Mouse (Mus musculus): ENCODE data around the gene Phactr4. TPM values are rescaled to one million over a fixed set of nuclear protein-coding genes. Genes with fewer than 3 reads are reported as not detected.
"Not testable (repeated sequence)": the region's sequence is repeated elsewhere in the genome, so short reads cannot be mapped to it uniquely, and the experiment has no call there.

Gene Phactr4
- total and polyA plus RNA-seq, 3 experiments = 0.95 to 9.6 (median 1.4) TPM

GRCm38 (mm10) chr4:132413257-132413656 is 9.0 kb downstream of the Phactr4 start:
- dilution Hi-C loops (cut with MboI; ENCODE audit: extremely low pct_ligation_motif_present, extremely low pct_unique_long_range_greater_than_20kb, low sequenced_read_pairs); H3K9ac ChIP-seq (ENCODE audit: insufficient read depth, low read depth); H3K36me3 ChIP-seq (replicated peaks in 1 of 2; ENCODE audit: control insufficient read depth in 1 of 2, insufficient read depth in 1 of 2, low read length in 1 of 2); H3K27me3 ChIP-seq (replicated peaks); H3K4me3 ChIP-seq (replicated peaks in 1 of 3; ENCODE audit: low read depth in 2 of 3, low read length in 2 of 3, poor library complexity in 1 of 3); DNase-seq (ENCODE audit: extremely low read depth); H3K79me2 ChIP-seq (replicated peaks; ENCODE audit: control insufficient read depth, extremely low read depth, insufficient read depth, poor library complexity, severe bottlenecking); H3K4me2 ChIP-seq (ENCODE audit: insufficient read depth, low read depth, poor library complexity, severe bottlenecking); H3K9me3 ChIP-seq (replicated peaks; ENCODE audit: low read length); H3K27ac ChIP-seq (ENCODE audit: insufficient read depth, low read depth): not testable (repeated sequence)
- 0 out of 2 replicates have a peak, but pooled peaks have one; percentile 43 for TF ChIP-seq ZNF384 (IDR thresholded peaks at IDR 0.05; ENCODE audit: low read depth, low read length)
- H3K4me1 ChIP-seq (ENCODE audit: control insufficient read depth in 1 of 2, insufficient read depth in 2 of 2) = peaks cover 8 to 26% of the 10 kb centered on the region in 2 experiments; a peak in 3 of 4 replicates
- in situ Hi-C loops (cut with MboI; ENCODE audit: low pct_ligation_motif_present, low pct_unique_long_range_greater_than_20kb, low sequenced_read_pairs) = loop anchor here (5.0 to 25.0 kb wide), 4 partner anchors 58 to 226 kb away; partner anchors contain the start of genes Rcc1 and Sesn2

GRCm38 (mm10) chr4:132411322-132412094 is 10.8 kb downstream of the Phactr4 start:
- Histone ChIP-seq H3K4me1 (ENCODE audit: control insufficient read depth in 1 of 2, insufficient read depth in 2 of 2) (peaks cover 8 to 26% of the 10 kb centered on the region in 2 experiments; a peak in 3 of 4 replicates), H3K4me3 (replicated peaks in 1 of 3; ENCODE audit: low read depth in 2 of 3, low read length in 2 of 3, poor library complexity in 1 of 3) (no peak overlapping the region), H3K9me3 (replicated peaks; ENCODE audit: low read length) (no peaks in the 10 kb centered on the region), H3K79me2 (replicated peaks; ENCODE audit: control insufficient read depth, extremely low read depth, insufficient read depth, poor library complexity, severe bottlenecking) (peaks cover 4% of the 10 kb centered on the region), H3K27me3 (replicated peaks) (no peaks in the 10 kb centered on the region), H3K36me3 (replicated peaks in 1 of 2; ENCODE audit: control insufficient read depth in 1 of 2, insufficient read depth in 1 of 2, low read length in 1 of 2) (peaks cover 0 to 7% of the 10 kb centered on the region in 2 experiments), H3K9ac (ENCODE audit: insufficient read depth, low read depth) (no peak overlapping the region), H3K4me2 (ENCODE audit: insufficient read depth, low read depth, poor library complexity, severe bottlenecking) (no peak overlapping the region), H3K27ac (ENCODE audit: insufficient read depth, low read depth) (no peak overlapping the region)
- in situ Hi-C loops (cut with MboI; ENCODE audit: low pct_ligation_motif_present, low pct_unique_long_range_greater_than_20kb, low sequenced_read_pairs) (loop anchor here (5.0 to 25.0 kb wide), 4 partner anchors 57 to 224 kb away; partner anchors contain the start of genes Rcc1 and Sesn2), dilution Hi-C loops (cut with MboI; ENCODE audit: extremely low pct_ligation_motif_present, extremely low pct_unique_long_range_greater_than_20kb, low sequenced_read_pairs) (no loop called here)
- no peak for TF ChIP-seq UBTF (IDR thresholded peaks at IDR 0.05; ENCODE audit: low read depth, low read length)
- peak; percentile 64 for TF ChIP-seq SMC3 (IDR thresholded peaks at IDR 0.05; ENCODE audit: low read depth, low read length)
- TF ChIP-seq MYC (IDR thresholded peaks at IDR 0.05; ENCODE audit: low read depth, low read length) = no peak
- TF ChIP-seq RAD21 (IDR thresholded peaks at IDR 0.05; ENCODE audit: low read depth, low read length) = peak; percentile 92
- TF ChIP-seq ZC3H11A (IDR thresholded peaks at IDR 0.05; ENCODE audit: low read depth, low read length) = 0 out of 2 replicates have a peak, but pooled peaks have one; percentile 10
- peak; percentile 50 to 84 for TF ChIP-seq CTCF (conservative IDR thresholded peaks at IDR 0.05 in 1 of 2, IDR thresholded peaks at IDR 0.05 in 1 of 2; ENCODE audit: low read depth in 2 of 2, low read length in 2 of 2)
- peak; percentile 64 for DNase-seq (ENCODE audit: extremely low read depth)

- Histone ChIP-seq H3K79me2 (replicated peaks; ENCODE audit: control insufficient read depth, extremely low read depth, insufficient read depth, poor library complexity, severe bottlenecking) (peaks cover 2% of the 10 kb centered on the region), H3K36me3 (replicated peaks in 1 of 2; ENCODE audit: control insufficient read depth in 1 of 2, insufficient read depth in 1 of 2, low read length in 1 of 2) (peaks cover 0 to 7% of the 10 kb centered on the region in 2 experiments), H3K4me3 (replicated peaks in 1 of 3; ENCODE audit: low read depth in 2 of 3, low read length in 2 of 3, poor library complexity in 1 of 3) (no peak overlapping the region), H3K4me1 (ENCODE audit: control insufficient read depth in 1 of 2, insufficient read depth in 2 of 2) (peaks cover 6 to 26% of the 10 kb centered on the region in 2 experiments; a peak in 3 of 4 replicates), H3K9ac (ENCODE audit: insufficient read depth, low read depth) (0 out of 2 replicates have a peak overlapping the region, but pooled peaks have one; percentile 28), H3K27me3 (replicated peaks) (no peaks in the 10 kb centered on the region), H3K4me2 (ENCODE audit: insufficient read depth, low read depth, poor library complexity, severe bottlenecking) (no peak overlapping the region), H3K27ac (ENCODE audit: insufficient read depth, low read depth) (no peak overlapping the region), H3K9me3 (replicated peaks; ENCODE audit: low read length) (no peaks in the 10 kb centered on the region)
- in situ Hi-C loops (cut with MboI; ENCODE audit: low pct_ligation_motif_present, low pct_unique_long_range_greater_than_20kb, low sequenced_read_pairs) (loop anchor here (5.0 to 25.0 kb wide), 4 partner anchors 55 to 222 kb away; partner anchors contain the start of genes Rcc1 and Sesn2), dilution Hi-C loops (cut with MboI; ENCODE audit: extremely low pct_ligation_motif_present, extremely low pct_unique_long_range_greater_than_20kb, low sequenced_read_pairs) (no loop called here)
- peak; percentile 64 for DNase-seq (ENCODE audit: extremely low read depth)
- TF ChIP-seq MEF2A (IDR thresholded peaks at IDR 0.05; ENCODE audit: borderline replicate concordance, low read depth, low read length) = peak; percentile 77; the same call in 1 of the 2 replicates
- peak; percentile 88 for TF ChIP-seq ZNF384 (IDR thresholded peaks at IDR 0.05; ENCODE audit: low read depth, low read length)
- TF ChIP-seq HCFC1 (IDR thresholded peaks at IDR 0.05; ENCODE audit: low read depth, low read length) = no peak
- peak; percentile 81 for TF ChIP-seq IRF4 (IDR thresholded peaks at IDR 0.05; ENCODE audit: low read depth, low read length)
- TF ChIP-seq JUN (IDR thresholded peaks at IDR 0.05; ENCODE audit: insufficient read depth, low read depth, low read length) = no peak
- no peak for TF ChIP-seq SMC3 (IDR thresholded peaks at IDR 0.05; ENCODE audit: low read depth, low read length)
- TF ChIP-seq RCOR1 (conservative IDR thresholded peaks at IDR 0.05; ENCODE audit: low read depth, low read length) = no peak
- no peak for TF ChIP-seq MAFK (IDR thresholded peaks at IDR 0.05; ENCODE audit: insufficient replicate concordance, low read length)
- TF ChIP-seq ETS1 (conservative IDR thresholded peaks at IDR 0.05; ENCODE audit: low read depth, low read length) = peak; percentile 82
- TF ChIP-seq GABPA (IDR thresholded peaks at IDR 0.05; ENCODE audit: insufficient replicate concordance, low read depth, low read length) = no peak
- no peak for TF ChIP-seq USF2 (conservative IDR thresholded peaks at IDR 0.05; ENCODE audit: low read depth, low read length)
- no peak for TF ChIP-seq UBTF (IDR thresholded peaks at IDR 0.05; ENCODE audit: low read depth, low read length)
- peak; percentile 24; the same call in 1 of the 2 replicates for TF ChIP-seq SIN3A (IDR thresholded peaks at IDR 0.05; ENCODE audit: low read length)
- peak; percentile 59 for TF ChIP-seq JUND (conservative IDR thresholded peaks at IDR 0.05; ENCODE audit: low read depth, low read length)
Observed at GRCm38 (mm10) chr4:132409587-132410229, 12.6 kb downstream of the Phactr4 start.
